Mouse (Mus musculus): ENCODE data around the gene Sspn.

DNA sequence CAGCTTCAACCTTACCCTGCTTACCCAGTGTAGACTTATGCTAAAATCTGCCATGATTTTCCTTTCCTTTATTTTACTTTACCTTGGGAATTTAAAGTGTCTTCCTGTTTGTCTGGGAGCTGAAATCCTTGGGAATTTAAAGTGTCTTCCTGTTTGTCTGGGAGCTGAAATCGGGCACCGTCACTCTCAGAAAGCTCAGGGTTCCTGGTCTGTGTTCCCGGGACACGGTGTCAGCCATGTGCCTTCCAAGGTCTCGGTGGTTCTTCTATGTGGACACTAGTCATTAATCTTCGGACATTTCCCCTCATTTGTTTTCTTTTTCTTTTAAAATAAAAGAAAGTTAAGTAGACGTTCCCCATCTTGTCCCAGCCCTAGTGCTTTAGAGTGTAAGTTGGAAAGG, 43.3 kb downstream of the Sspn start:
- TF ChIP-seq GATA1 (IDR thresholded peaks at IDR 0.05; ENCODE audit: borderline replicate concordance, low read length) (no peak), FLI1 (IDR thresholded peaks at IDR 0.05; ENCODE audit: low read length) (no peak)

Data from megakaryocyte, embryonic 14.5 days (primary cell).